Mouse (Mus musculus) CH12.LX (cell line): Measurements from ENCODE around the gene Gm20388. TPM values are rescaled to one million over a fixed set of nuclear protein-coding genes. Genes with fewer than 3 reads are reported as not detected.
A peak's percentile ranks its signal among the peaks of the same experiment; 100 is the strongest.

Experiments
- DNase-seq: peaks from one replicate; pipeline ENCODE4 v3.0.0-alpha.2; 2013; ENCODE audit errors: extremely low read depth
- H3K27ac ChIP-seq: 2 replicates; pipeline ENCODE4 v1.5.1; 2012; ENCODE audit warnings: low read depth, mild to moderate bottlenecking, control low read depth, moderate library complexity; ENCODE audit not compliant: insufficient read depth
- H3K27me3 ChIP-seq: replicated peaks from 2 replicates; pipeline ENCODE3; 2012; ENCODE audit warnings: inconsistent platforms
- H3K36me3 ChIP-seq, 2 experiments: replicated peaks in 1 of 2; 2 replicates each; pipeline versions ENCODE3 to v1.6.1; 2012; ENCODE audit warnings: inconsistent platforms in 1 of 2, low read length in 1 of 2, mild to moderate bottlenecking in 1 of 2, mixed read lengths in 1 of 2, moderate library complexity in 1 of 2; ENCODE audit not compliant: control insufficient read depth in 1 of 2, insufficient read depth in 1 of 2
- H3K4me1 ChIP-seq, 2 experiments: 2 replicates each; pipeline ENCODE4 v1.6.1; 2012; ENCODE audit warnings: inconsistent platforms in 1 of 2, moderate library complexity in 1 of 2; ENCODE audit not compliant: insufficient read depth in 2 of 2, control insufficient read depth in 1 of 2
- H3K4me2 ChIP-seq: 2 replicates; pipeline ENCODE4 v1.6.1; 2012; ENCODE audit warnings: low read depth, mild to moderate bottlenecking, control low read depth; ENCODE audit not compliant: poor library complexity, insufficient read depth, severe bottlenecking
- H3K4me3 ChIP-seq, 3 experiments: fragments of 150-350 bp in 1 of 3; sonication (generic) in 1 of 3; replicated peaks in 1 of 3; 2 replicates each; pipeline versions ENCODE3 to v1.5.1; 2011 to 2012; ENCODE audit warnings: low read depth in 2 of 3, low read length in 2 of 3, mild to moderate bottlenecking in 2 of 3, moderate library complexity in 2 of 3, control low read depth in 1 of 3, improper control_type of control experiment in 1 of 3, inconsistent platforms in 1 of 3, mixed read lengths in 1 of 3; ENCODE audit not compliant: poor library complexity in 1 of 3
- H3K79me2 ChIP-seq: replicated peaks from 2 replicates; pipeline ENCODE4 v1.6.1; 2012; ENCODE audit warnings: mild to moderate bottlenecking, moderate library complexity; ENCODE audit not compliant: control insufficient read depth, poor library complexity, insufficient read depth, severe bottlenecking; ENCODE audit errors: extremely low read depth
- H3K9ac ChIP-seq: 2 replicates; pipeline ENCODE4 v1.6.1; 2012; ENCODE audit warnings: low read depth, mild to moderate bottlenecking, control low read depth, moderate library complexity; ENCODE audit not compliant: insufficient read depth
- H3K9me3 ChIP-seq: replicated peaks from 2 replicates; pipeline ENCODE3; 2012; ENCODE audit warnings: low read length, inconsistent platforms, mixed read lengths
- BHLHE40 ChIP-seq: IDR thresholded peaks from 2 replicates; pipeline ENCODE4 v1.6.1; 2011; ENCODE audit warnings: mild to moderate bottlenecking, low read depth, low read length, improper control_type of control experiment
- CHD2 ChIP-seq: IDR thresholded peaks from 2 replicates; pipeline ENCODE4 v1.6.1; 2011; ENCODE audit warnings: low read length, improper control_type of control experiment
- ETS1 ChIP-seq: conservative IDR thresholded peaks from 2 replicates; pipeline ENCODE4 v1.6.1; 2012; ENCODE audit warnings: low read depth, mild to moderate bottlenecking, inconsistent platforms, low read length, improper control_type of control experiment, moderate library complexity
- JUND ChIP-seq: conservative IDR thresholded peaks from 2 replicates; pipeline ENCODE4 v1.6.1; 2011; ENCODE audit warnings: low read depth, low read length, improper control_type of control experiment
- KAT2A ChIP-seq: IDR thresholded peaks from 2 replicates; pipeline ENCODE4 v1.6.1; 2012; ENCODE audit warnings: low read length, improper control_type of control experiment, inconsistent platforms; ENCODE audit not compliant: insufficient replicate concordance
- MAFK ChIP-seq: IDR thresholded peaks from 2 replicates; pipeline ENCODE4 v1.6.1; 2011; ENCODE audit warnings: low read length, improper control_type of control experiment; ENCODE audit not compliant: insufficient replicate concordance
- MYC ChIP-seq: IDR thresholded peaks from 2 replicates; pipeline ENCODE4 v1.6.1; 2011; ENCODE audit warnings: low read depth, mild to moderate bottlenecking, improper control_type of control experiment, low read length
- POLR2AphosphoS2 ChIP-seq: IDR thresholded peaks from 2 replicates; pipeline ENCODE4 v1.6.1; 2011; ENCODE audit warnings: low read depth, low read length, improper control_type of control experiment
- SIN3A ChIP-seq: IDR thresholded peaks from 2 replicates; pipeline ENCODE4 v1.6.1; 2012; ENCODE audit warnings: low read length, improper control_type of control experiment, inconsistent platforms
- USF1 ChIP-seq: IDR thresholded peaks from 2 replicates; pipeline ENCODE4 v1.6.1; 2014; ENCODE audit warnings: low read depth, mild to moderate bottlenecking, inconsistent platforms, low read length, improper control_type of control experiment
- ZKSCAN1 ChIP-seq: IDR thresholded peaks from 2 replicates; pipeline ENCODE4 v1.6.1; 2012; ENCODE audit warnings: low read depth, inconsistent platforms, low read length, improper control_type of control experiment, borderline replicate concordance
- ZNF384 ChIP-seq: IDR thresholded peaks from 2 replicates; pipeline ENCODE4 v1.6.1; 2012; ENCODE audit warnings: low read depth, low read length, improper control_type of control experiment, inconsistent platforms
- dilution Hi-C: fragments of 300-500 bp; cut with MboI; formaldehyde crosslinking; loops from 2 replicates; pipeline ENCODE4 v1.14.3; 2020; ENCODE audit warnings: low sequenced_read_pairs; ENCODE audit not compliant: extremely low pct_unique_long_range_greater_than_20kb, extremely low pct_ligation_motif_present
- in situ Hi-C: fragments of 300-500 bp; cut with MboI; formaldehyde crosslinking; loops from 3 replicates; pipeline ENCODE4 v1.14.3; 2019; ENCODE audit warnings: low sequenced_read_pairs, low pct_ligation_motif_present, low pct_unique_long_range_greater_than_20kb, mixed read lengths
- polyA plus RNA-seq: library from polyadenylated mRNA; unstranded; fragments of >175 nt; gene quantifications from 2 replicates; pipeline ENCODE4 v1.2.1, GENCODE M21; 2012; ENCODE audit warnings: low read depth; ENCODE audit not compliant: insufficient read length
- total RNA-seq, 2 experiments: library from RNA; depleted of rRNA; stranded (reverse); fragments of 300-350 nt in 1 of 2; fragments of >200 nt in 1 of 2; gene quantifications; 2 replicates each; pipeline ENCODE4 v1.2.3; 2012 to 2014

The Gm20388 gene
- total and polyA plus RNA-seq, 3 experiments: 14.8 to 26.3 (median 22.2) TPM

GRCm38 (mm10) chr8:124239350-124239749 lies 4328.7 kb downstream of the Gm20388 start:
- in situ Hi-C loops: no loop called here
- peaks cover 13% of the 10 kb centered on the region for H3K9me3 ChIP-seq

DNA sequence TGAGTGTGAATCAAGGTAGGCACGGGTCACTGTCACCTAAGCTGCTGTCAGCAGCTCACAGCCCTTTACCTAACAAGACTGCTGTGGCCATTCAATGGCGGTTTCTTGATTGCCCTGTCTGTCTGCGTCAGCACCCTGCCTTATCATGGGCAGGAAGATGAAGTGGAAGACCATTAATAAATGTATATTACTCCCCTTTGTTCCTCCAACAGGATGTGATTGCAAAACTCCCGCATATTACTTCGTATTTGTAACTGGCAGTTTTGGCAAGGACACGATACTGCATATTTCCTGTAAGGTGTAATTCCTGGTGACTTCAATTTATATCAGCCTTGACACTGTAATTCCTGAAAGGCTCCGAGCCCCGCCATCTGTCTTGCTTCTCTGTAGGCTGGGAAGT lies 4330.3 kb downstream of the Gm20388 start:
- Histone ChIP-seq H3K9me3 (peaks cover 13% of the 10 kb centered on the region), H3K4me3 (no peak overlapping the region), H3K27me3 (no peaks in the 10 kb centered on the region), H3K79me2 (no peaks in the 10 kb centered on the region; the same call in 1 of the 2 replicates), H3K4me2 (no peak overlapping the region), H3K36me3 (peaks cover 12 to 70% of the 10 kb centered on the region in 2 experiments), H3K9ac (no peak overlapping the region), H3K4me1 (peaks cover 17 to 50% of the 10 kb centered on the region in 2 experiments), H3K27ac (no peak overlapping the region)
- DNase-seq: no peak
- TF ChIP-seq ZNF384: no peak
- no peak for TF ChIP-seq MYC
- TF ChIP-seq BHLHE40: no peak
- no peak for TF ChIP-seq USF1
- in situ Hi-C loops: no loop called here
- dilution Hi-C loops: no loop called here

More at GRCm38 (mm10) chr8:124239350-124239749, 4328.7 kb downstream of the Gm20388 start:
- H3K4me3 ChIP-seq: no peak overlapping the region
- H3K9ac ChIP-seq: no peak overlapping the region
- dilution Hi-C loops: no loop called here
- DNase-seq: peak; percentile 63
- no peaks in the 10 kb centered on the region for H3K27me3 ChIP-seq
- H3K4me2 ChIP-seq: no peak overlapping the region; the same call in 1 of the 2 replicates
- peaks cover 17 to 49% of the 10 kb centered on the region in 2 experiments for H3K4me1 ChIP-seq
- no peaks in the 10 kb centered on the region; the same call in 1 of the 2 replicates for H3K79me2 ChIP-seq
- TF ChIP-seq JUND: no peak
- TF ChIP-seq SIN3A: 0 out of 2 replicates have a peak, but pooled peaks have one; percentile 38
- 0 out of 2 replicates have a peak, but pooled peaks have one; percentile 25 for TF ChIP-seq KAT2A
- 0 out of 2 replicates have a peak, but pooled peaks have one; percentile 30 for TF ChIP-seq CHD2
- TF ChIP-seq ZNF384: no peak
- peak; percentile 80 for TF ChIP-seq ETS1
- peaks cover 9 to 62% of the 10 kb centered on the region in 2 experiments for H3K36me3 ChIP-seq
- no peak overlapping the region for H3K27ac ChIP-seq

DNA sequence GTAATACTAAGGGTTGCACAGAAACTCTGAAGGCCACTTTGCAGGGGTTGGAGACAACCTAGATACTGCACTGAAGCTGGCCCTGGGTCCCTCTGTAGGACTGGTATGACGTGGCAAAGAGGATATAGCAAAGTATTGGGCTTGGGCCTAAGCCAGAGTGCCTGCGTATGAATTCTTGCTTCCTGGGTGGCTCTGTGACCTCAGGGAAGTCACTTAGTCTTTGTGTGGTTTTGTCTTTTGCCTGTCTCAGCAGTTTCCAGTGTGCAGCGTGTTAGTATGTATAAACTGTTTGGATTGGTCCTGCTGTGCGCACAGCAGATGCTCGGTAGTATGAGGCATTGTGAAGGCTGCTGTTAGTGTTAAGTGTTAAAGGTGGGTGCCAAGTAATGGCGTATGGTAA lies 4331.6 kb downstream of the Gm20388 start:
- Histone ChIP-seq H3K9me3 (peaks cover 13% of the 10 kb centered on the region), H3K27ac (no peak overlapping the region)

More for the DNA sequence above, 4331.6 kb downstream of the Gm20388 start:
- no peak overlapping the region for H3K4me3 ChIP-seq
- dilution Hi-C loops (no loop called here), in situ Hi-C loops (no loop called here)
- H3K4me1 ChIP-seq: peaks cover 17 to 56% of the 10 kb centered on the region in 2 experiments
- no peaks in the 10 kb centered on the region for H3K27me3 ChIP-seq
- TF ChIP-seq MAFK (peak; percentile 45; the same call in 1 of the 2 replicates), POLR2AphosphoS2 (no peak), ZKSCAN1 (no peak)
- H3K79me2 ChIP-seq: no peaks in the 10 kb centered on the region; the same call in 1 of the 2 replicates
- H3K4me2 ChIP-seq: no peak overlapping the region
- no peak overlapping the region for H3K9ac ChIP-seq
- no peak for DNase-seq
- peaks cover 16 to 77% of the 10 kb centered on the region in 2 experiments for H3K36me3 ChIP-seq
